Mouse (Mus musculus) lung, embryonic 16.5 days (tissue): Measurements from ENCODE around the gene Timmdc1. TPM values are rescaled to one million over a fixed set of nuclear protein-coding genes. Genes with fewer than 3 reads are reported as not detected.
A peak's percentile ranks its signal among the peaks of the same experiment; 100 is the strongest.

Source experiments
- ATAC-seq: fragments of 200-750 bp; cut with Nextera tagmentation; 2 replicates; pipeline ENCODE4 v1.8.0; 2017; ENCODE audit warnings: low read depth, mild to moderate bottlenecking, moderate library complexity
- H3K27ac ChIP-seq: fragments of 300-500 bp; sonication (generic); 2 replicates; pipeline ENCODE4 v1.5.1; 2014; ENCODE audit warnings: mild to moderate bottlenecking, control low read depth, low read length
- H3K27me3 ChIP-seq: fragments of 300-500 bp; sonication (generic); 2 replicates; pipeline ENCODE4 v1.6.1; 2014; ENCODE audit warnings: low read depth, low read length, mixed read lengths; ENCODE audit not compliant: control insufficient read depth, insufficient read depth
- H3K36me3 ChIP-seq: fragments of 300-500 bp; sonication (generic); 2 replicates; pipeline ENCODE4 v1.6.1; 2014; ENCODE audit warnings: low read length; ENCODE audit not compliant: control insufficient read depth, insufficient read depth
- H3K4me1 ChIP-seq: fragments of 300-500 bp; sonication (generic); replicated peaks from 2 replicates; pipeline ENCODE4 v1.6.1; 2014; ENCODE audit warnings: low read length, mixed read lengths; ENCODE audit not compliant: control insufficient read depth, insufficient read depth
- H3K4me2 ChIP-seq: fragments of 300-500 bp; sonication (generic); 2 replicates; pipeline ENCODE4 v1.6.1; 2014; ENCODE audit warnings: low read depth, low read length, control low read depth
- H3K4me3 ChIP-seq: fragments of 300-500 bp; sonication (generic); 2 replicates; pipeline ENCODE4 v1.5.1; 2014; ENCODE audit warnings: mild to moderate bottlenecking, low read length, control low read depth
- H3K9ac ChIP-seq: fragments of 300-500 bp; sonication (generic); 2 replicates; pipeline ENCODE4 v1.6.1; 2014; ENCODE audit warnings: low read length, control low read depth
- H3K9me3 ChIP-seq: fragments of 300-500 bp; sonication (generic); 2 replicates; pipeline ENCODE4 v1.6.1; 2016; ENCODE audit warnings: low read length; ENCODE audit not compliant: control insufficient read depth
- WGBS: fragments of 180-500 bp; shearing (Covaris S2); extraction: QIAGEN DNeasy Blood & Tissue Kit; methylation state at CpG from one replicate; pipeline ENCODE4 v1.1.7; 2014; 5-methylcytosine and 5-hydroxymethylcytosine counted together
- polyA plus RNA-seq: library from polyadenylated mRNA; unstranded; fragments of >200 nt; fragmentation: Nextera tagmentation; extraction: Ambion mirVana; gene quantifications from 2 replicates; pipeline ENCODE4 v1.2.1, GENCODE M21; 2015

Timmdc1 gene
- polyA plus RNA-seq, 1 experiment from 2014 or later: 27.7 TPM

- no peak overlapping the region for H3K4me3 ChIP-seq
- no peak overlapping the region for H3K27ac ChIP-seq
- no peak overlapping the region for H3K9ac ChIP-seq
- ATAC-seq: peak; percentile 62; the same call in 1 of the 2 replicates
- H3K27me3 ChIP-seq: no peaks in the 10 kb centered on the region
- no peaks in the 10 kb centered on the region for H3K4me1 ChIP-seq
- no peak overlapping the region for H3K4me2 ChIP-seq
- 71% methylated on average over 4 of the region's 4 CpGs for WGBS
- no peaks in the 10 kb centered on the region for H3K9me3 ChIP-seq
- H3K36me3 ChIP-seq: peaks cover 12% of the 10 kb centered on the region
These were observed 16.3 kb downstream of the Timmdc1 start for GRCm38 (mm10) chr16:38506041-38506634.

- no peak overlapping the region for H3K4me2 ChIP-seq
- H3K9ac ChIP-seq: no peak overlapping the region
- no peaks in the 10 kb centered on the region for H3K4me1 ChIP-seq
- H3K27me3 ChIP-seq: no peaks in the 10 kb centered on the region
- no peak for ATAC-seq
- H3K9me3 ChIP-seq: no peaks in the 10 kb centered on the region
- no peak overlapping the region for H3K27ac ChIP-seq
- WGBS: 85% methylated on average over 4 of the region's 4 CpGs
- peaks cover 13% of the 10 kb centered on the region for H3K36me3 ChIP-seq
- H3K4me3 ChIP-seq: no peak overlapping the region
These were observed 18.9 kb downstream of the Timmdc1 start for GRCm38 (mm10) chr16:38503528-38503927.

- Histone ChIP-seq H3K4me3 (no peak overlapping the region), H3K9me3 (no peaks in the 10 kb centered on the region), H3K4me1 (no peaks in the 10 kb centered on the region), H3K36me3 (peaks cover 13% of the 10 kb centered on the region), H3K4me2 (no peak overlapping the region), H3K27ac (no peak overlapping the region), H3K9ac (no peak overlapping the region), H3K27me3 (no peaks in the 10 kb centered on the region)
- 92% methylated on average over 10 of the region's 10 CpGs for WGBS
- ATAC-seq: no peak
These were observed 20.0 kb downstream of the Timmdc1 start for GRCm38 (mm10) chr16:38502469-38502868.

- H3K27me3 ChIP-seq: no peaks in the 10 kb centered on the region
- no peak overlapping the region for H3K4me3 ChIP-seq
- no peak overlapping the region for H3K27ac ChIP-seq
- no peak overlapping the region for H3K4me2 ChIP-seq
- no peaks in the 10 kb centered on the region for H3K9me3 ChIP-seq
- no peak overlapping the region for H3K9ac ChIP-seq
- 77% methylated on average over 7 of the region's 7 CpGs for WGBS
- H3K4me1 ChIP-seq: no peaks in the 10 kb centered on the region
- no peak for ATAC-seq
- peaks cover 10% of the 10 kb centered on the region for H3K36me3 ChIP-seq
These were observed 25.8 kb downstream of the Timmdc1 start for GRCm38 (mm10) chr16:38496604-38497140.

- no peak overlapping the region for H3K9ac ChIP-seq
- WGBS: 74% methylated on average over 10 of the region's 10 CpGs
These were observed 28.6 kb downstream of the Timmdc1 start for GRCm38 (mm10) chr16:38493890-38494289.

GRCm38 (mm10) chr16:38492551-38492950, 29.9 kb downstream of the Timmdc1 start:
- Histone ChIP-seq H3K4me2 (no peak overlapping the region), H3K27ac (no peak overlapping the region), H3K4me1 (no peaks in the 10 kb centered on the region), H3K4me3 (no peak overlapping the region), H3K27me3 (no peaks in the 10 kb centered on the region), H3K9me3 (no peaks in the 10 kb centered on the region), H3K36me3 (peaks cover 5% of the 10 kb centered on the region), H3K9ac (no peak overlapping the region)
- 83% methylated on average over 3 of the region's 3 CpGs for WGBS
- ATAC-seq: no peak

More at GRCm38 (mm10) chr16:38493890-38494289, 28.6 kb downstream of the Timmdc1 start:
- no peak for ATAC-seq
- Histone ChIP-seq H3K9me3 (no peaks in the 10 kb centered on the region), H3K27ac (no peak overlapping the region), H3K27me3 (no peaks in the 10 kb centered on the region), H3K4me3 (no peak overlapping the region), H3K4me2 (no peak overlapping the region), H3K36me3 (peaks cover 8% of the 10 kb centered on the region), H3K4me1 (no peaks in the 10 kb centered on the region)

GRCm38 (mm10) chr16:38483582-38484309, 38.7 kb downstream of the Timmdc1 start:
- no peaks in the 10 kb centered on the region for H3K36me3 ChIP-seq
- WGBS: 18% methylated on average over 41 of the region's 42 CpGs
- H3K4me1 ChIP-seq: peaks cover 8% of the 10 kb centered on the region; the same call in 1 of the 2 replicates
- H3K27me3 ChIP-seq: peaks cover 8% of the 10 kb centered on the region; the same call in 1 of the 2 replicates
- ATAC-seq: peak; percentile 49
- peak overlapping the region; percentile 63 for H3K4me2 ChIP-seq
- H3K4me3 ChIP-seq: peak overlapping the region; percentile 47
- H3K9ac ChIP-seq: peak overlapping the region; percentile 47; the same call in 1 of the 2 replicates
- no peak overlapping the region for H3K27ac ChIP-seq
- H3K9me3 ChIP-seq: no peaks in the 10 kb centered on the region

GRCm38 (mm10) chr16:38482780-38483562, 39.5 kb downstream of the Timmdc1 start:
- ATAC-seq: peak; percentile 51
- no peaks in the 10 kb centered on the region for H3K36me3 ChIP-seq
- WGBS: 13% methylated on average over 32 of the region's 32 CpGs
- H3K4me3 ChIP-seq: peak overlapping the region; percentile 47
- H3K4me1 ChIP-seq: peaks cover 8% of the 10 kb centered on the region; the same call in 1 of the 2 replicates
- H3K9ac ChIP-seq: peak overlapping the region; percentile 35; the same call in 1 of the 2 replicates
- H3K27ac ChIP-seq: no peak overlapping the region
- peak overlapping the region; percentile 63 for H3K4me2 ChIP-seq
- peaks cover 8% of the 10 kb centered on the region; the same call in 1 of the 2 replicates for H3K27me3 ChIP-seq
- no peaks in the 10 kb centered on the region for H3K9me3 ChIP-seq

- H3K4me2 ChIP-seq: no peak overlapping the region
- no peaks in the 10 kb centered on the region for H3K36me3 ChIP-seq
- ATAC-seq: no peak
- no peaks in the 10 kb centered on the region for H3K9me3 ChIP-seq
- H3K27me3 ChIP-seq: peaks cover 8% of the 10 kb centered on the region; the same call in 1 of the 2 replicates
- peaks cover 13% of the 10 kb centered on the region for H3K4me1 ChIP-seq
- H3K9ac ChIP-seq: no peak overlapping the region
- no peak overlapping the region for H3K27ac ChIP-seq
- no peak overlapping the region for H3K4me3 ChIP-seq
- 65% methylated on average over 4 of the region's 4 CpGs for WGBS
These were observed 41.1 kb downstream of the Timmdc1 start for GRCm38 (mm10) chr16:38481327-38481726.
